Mouse (Mus musculus) spleen, postnatal 10 days (tissue): Measurements from ENCODE around the gene Atrnl1.

Experiments
- DNase-seq, 2 experiments: peaks; one replicate each; pipeline ENCODE4 v3.0.0; 2021 to 2022; ENCODE audit warnings: low spot score in 2 of 2

Atrnl1 gene

GRCm38 (mm10) chr19:58117595-58117994, 506.8 kb downstream of the Atrnl1 start:
- no peak for DNase-seq

- DNase-seq, result peak in 1 of 2 experiments; percentile 37
Measured at GRCm38 (mm10) chr19:58118141-58118835, 507.5 kb downstream of the Atrnl1 start.

GRCm38 (mm10) chr19:58118864-58119263, 508.0 kb downstream of the Atrnl1 start:
- no peak for DNase-seq

- no peak for DNase-seq
Measured at GRCm38 (mm10) chr19:58119681-58120173, 508.9 kb downstream of the Atrnl1 start.

- DNase-seq, result no peak
Measured at GRCm38 (mm10) chr19:58120661-58121060, 509.8 kb downstream of the Atrnl1 start.

- no peak for DNase-seq
Measured at GRCm38 (mm10) chr19:58121628-58122027, 510.8 kb downstream of the Atrnl1 start.

GRCm38 (mm10) chr19:58123620-58124019, 512.8 kb downstream of the Atrnl1 start:
- no peak for DNase-seq

GRCm38 (mm10) chr19:58124566-58124965, 513.7 kb downstream of the Atrnl1 start:
- no peak for DNase-seq

- no peak for DNase-seq
Measured at GRCm38 (mm10) chr19:58125010-58125409, 514.2 kb downstream of the Atrnl1 start.

GRCm38 (mm10) chr19:58131896-58132295, 521.1 kb downstream of the Atrnl1 start:
- DNase-seq, result no peak

- DNase-seq, result no peak
Measured at GRCm38 (mm10) chr19:58140191-58140784, 529.5 kb downstream of the Atrnl1 start.

GRCm38 (mm10) chr19:58143853-58144454, 533.1 kb downstream of the Atrnl1 start:
- DNase-seq, result no peak

- no peak for DNase-seq
Measured at GRCm38 (mm10) chr19:58145521-58145920, 534.7 kb downstream of the Atrnl1 start.

- no peak for DNase-seq
Measured at GRCm38 (mm10) chr19:58151257-58151656, 540.4 kb downstream of the Atrnl1 start.

- DNase-seq, result no peak
Measured at GRCm38 (mm10) chr19:58161569-58161968, 550.7 kb downstream of the Atrnl1 start.

GRCm38 (mm10) chr19:58164896-58165634, 554.2 kb downstream of the Atrnl1 start:
- DNase-seq, result no peak

- DNase-seq, result no peak
Measured at GRCm38 (mm10) chr19:58165635-58166015, 554.8 kb downstream of the Atrnl1 start.

- DNase-seq, result no peak
Measured at GRCm38 (mm10) chr19:58166147-58166546, 555.3 kb downstream of the Atrnl1 start.

GRCm38 (mm10) chr19:58178410-58178809, 567.6 kb downstream of the Atrnl1 start:
- DNase-seq, result no peak

GRCm38 (mm10) chr19:58180773-58181172, 569.9 kb downstream of the Atrnl1 start:
- no peak for DNase-seq
